Mouse (Mus musculus) intestine, embryonic 14.5 days (tissue): ENCODE measurements around the gene Prpf38a. TPM values are rescaled to one million over a fixed set of nuclear protein-coding genes. Genes with fewer than 3 reads are reported as not detected.

ENCODE experiments used
- polyA plus RNA-seq: library from polyadenylated mRNA; unstranded; fragments of >200 nt; fragmentation: Nextera tagmentation; extraction: Ambion mirVana; gene quantifications from 2 replicates; pipeline ENCODE4 v1.2.1, GENCODE M21; 2014

Gene Prpf38a
- polyA plus RNA-seq, 1 experiment from 2014 or later = 83.5 TPM

Other genes with a start within 250 kb of the Prpf38a start
- gene Shisal2a, start 196.0 kb downstream of the Prpf38a start, polyA plus RNA-seq = 1.7 and 3.4 TPM in 2 replicates
- 40.0 and 46.4 TPM in 2 replicates for gene Gpx7, start 172.4 kb downstream of the Prpf38a start, polyA plus RNA-seq
- gene Tut4, start 119.9 kb downstream of the Prpf38a start, polyA plus RNA-seq = 54.7 and 67.5 TPM in 2 replicates
- gene Orc1, start 87 bp upstream of the Prpf38a start, polyA plus RNA-seq = 12.6 and 14.1 TPM in 2 replicates
- gene Cc2d1b, start 40.6 kb upstream of the Prpf38a start, polyA plus RNA-seq = 32.5 and 32.8 TPM in 2 replicates
- 1.6 and 1.9 TPM in 2 replicates for gene 3110021N24Rik, start 140.3 kb upstream of the Prpf38a start, polyA plus RNA-seq
- 4.5 and 4.9 TPM in 2 replicates for gene Zfyve9, start 201.5 kb upstream of the Prpf38a start, polyA plus RNA-seq